Mouse (Mus musculus): ENCODE data around the gene Pds5a.
"Not testable (repeated sequence)": the region's sequence is repeated elsewhere in the genome, so short reads cannot be mapped to it uniquely, and the experiment has no call there.

Pds5a gene

DNA sequence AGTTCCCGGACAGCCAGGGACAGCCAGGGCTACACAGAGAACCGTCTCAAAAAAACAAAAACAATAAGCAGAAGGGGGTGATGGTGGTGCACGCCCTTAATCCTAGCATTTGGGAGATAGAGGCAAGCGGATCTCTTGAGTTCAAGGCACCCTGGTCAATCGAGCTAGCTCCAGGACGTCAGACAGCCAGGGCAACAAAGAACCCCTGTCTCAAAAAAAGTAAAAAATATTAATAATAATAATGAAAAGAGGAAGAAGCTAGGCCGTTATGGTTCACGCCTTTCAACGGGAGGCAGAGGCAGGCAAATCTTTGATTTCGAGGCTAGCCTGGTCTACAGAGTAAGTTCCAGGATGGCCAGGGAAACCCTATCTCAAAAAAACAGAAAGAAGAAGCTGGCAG is 1.1 kb upstream of the Pds5a start:
- in situ Hi-C loops (cut with MboI; ENCODE audit: low pct_unique_long_range_greater_than_20kb in 1 of 2, low sequenced_read_pairs in 2 of 2, unreplicated experiment in 1 of 2), result no loop called here

DNA sequence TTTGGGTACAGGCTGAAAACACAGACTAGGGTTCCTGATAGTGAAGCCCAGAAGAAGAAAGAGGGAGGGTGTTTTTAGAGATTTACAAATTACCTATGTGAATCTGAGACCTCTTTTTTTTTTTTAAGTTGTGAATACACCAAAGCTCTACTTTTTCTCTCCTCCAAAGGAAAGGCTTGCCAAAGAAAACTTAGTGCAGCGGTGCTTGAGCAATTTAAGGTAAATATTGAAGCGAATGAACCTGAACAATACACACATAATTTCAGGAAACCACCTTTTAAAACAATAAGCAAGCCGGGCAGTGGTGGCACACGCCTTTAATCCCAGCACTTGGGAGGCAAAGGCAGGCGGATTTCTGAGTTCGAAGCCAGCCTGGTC is 675 bp upstream of the Pds5a start:
- in situ Hi-C loops (cut with MboI; ENCODE audit: low pct_unique_long_range_greater_than_20kb in 1 of 2, low sequenced_read_pairs in 2 of 2, unreplicated experiment in 1 of 2), result no loop called here

DNA sequence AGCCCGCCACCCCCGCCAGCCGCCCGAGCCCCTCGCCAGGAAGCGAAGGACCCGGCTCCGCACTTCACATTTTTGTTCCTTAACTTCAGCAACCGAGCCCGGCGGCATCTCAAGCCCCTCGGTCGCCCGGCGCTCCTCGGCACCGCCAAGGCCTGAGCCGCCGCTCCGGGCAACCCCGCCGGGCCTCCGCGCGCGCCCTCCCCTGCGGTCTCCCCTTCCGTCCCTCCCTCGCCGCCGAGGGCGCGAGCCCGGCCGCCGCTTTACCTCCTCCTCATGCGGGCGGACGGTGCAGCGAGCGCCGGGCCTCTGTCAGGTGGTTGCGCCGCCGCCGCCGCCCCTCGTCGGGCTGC is 612 bp downstream of the Pds5a start:
- in situ Hi-C loops (cut with MboI; ENCODE audit: low pct_unique_long_range_greater_than_20kb in 1 of 2, low sequenced_read_pairs in 2 of 2, unreplicated experiment in 1 of 2), result no loop called here

DNA sequence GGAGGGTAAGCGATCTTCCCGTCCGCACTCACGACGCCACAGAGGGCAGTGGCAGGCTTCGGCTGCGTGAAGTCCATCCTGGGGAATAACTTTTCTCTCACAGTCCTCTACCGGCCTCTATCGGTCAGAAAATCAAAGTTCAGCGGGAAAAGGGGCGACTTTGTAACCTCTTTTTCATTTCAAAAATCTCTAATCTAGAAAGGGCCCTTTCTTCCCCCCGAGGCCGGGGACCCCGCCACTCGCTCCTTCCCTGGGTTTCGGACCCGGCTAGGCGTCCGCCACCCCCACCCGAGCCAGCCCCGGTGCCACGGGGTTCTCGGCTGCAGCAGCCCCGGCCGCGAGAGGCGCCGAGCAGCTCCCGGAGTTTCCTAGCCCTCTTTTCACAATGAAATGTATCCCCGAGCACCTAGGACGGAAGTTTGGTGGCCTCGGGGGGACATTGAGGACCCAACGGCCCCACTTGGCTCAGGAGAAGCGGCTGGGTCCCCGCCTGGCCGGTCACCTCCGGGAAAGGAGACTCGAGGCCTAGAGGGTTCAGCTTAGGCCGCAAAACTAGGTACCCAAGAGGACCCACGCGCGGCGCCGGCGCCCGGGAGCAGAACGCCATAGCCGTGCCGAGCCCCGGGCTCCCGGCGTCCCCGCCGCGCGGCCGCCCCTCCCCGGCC is 1.1 kb downstream of the Pds5a start:
- in situ Hi-C loops (cut with MboI; ENCODE audit: low pct_unique_long_range_greater_than_20kb in 1 of 2, low sequenced_read_pairs in 2 of 2, unreplicated experiment in 1 of 2), result no loop called here

DNA sequence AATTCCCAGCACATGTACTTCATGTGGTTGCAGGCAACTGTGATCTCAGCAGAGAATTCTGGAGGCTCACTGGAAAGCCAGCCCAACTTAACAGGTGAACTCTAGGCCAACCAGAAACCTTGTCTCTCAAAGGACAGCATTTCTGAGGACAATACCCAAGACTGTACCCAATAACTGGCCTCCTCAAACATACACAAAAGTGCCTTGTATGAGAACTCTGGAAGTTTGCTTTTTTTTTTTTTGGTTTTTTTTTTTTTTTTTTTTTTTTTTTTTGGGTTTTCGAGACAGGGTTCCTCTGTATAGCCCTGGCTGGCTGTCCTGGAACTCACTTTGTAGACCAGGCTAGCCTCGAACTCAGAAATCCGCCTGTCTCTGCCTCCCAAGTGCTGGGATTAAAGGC is 4.0 kb downstream of the Pds5a start:
- in situ Hi-C loops (cut with MboI; ENCODE audit: low pct_unique_long_range_greater_than_20kb in 1 of 2, low sequenced_read_pairs in 2 of 2, unreplicated experiment in 1 of 2), result not testable (repeated sequence)

DNA sequence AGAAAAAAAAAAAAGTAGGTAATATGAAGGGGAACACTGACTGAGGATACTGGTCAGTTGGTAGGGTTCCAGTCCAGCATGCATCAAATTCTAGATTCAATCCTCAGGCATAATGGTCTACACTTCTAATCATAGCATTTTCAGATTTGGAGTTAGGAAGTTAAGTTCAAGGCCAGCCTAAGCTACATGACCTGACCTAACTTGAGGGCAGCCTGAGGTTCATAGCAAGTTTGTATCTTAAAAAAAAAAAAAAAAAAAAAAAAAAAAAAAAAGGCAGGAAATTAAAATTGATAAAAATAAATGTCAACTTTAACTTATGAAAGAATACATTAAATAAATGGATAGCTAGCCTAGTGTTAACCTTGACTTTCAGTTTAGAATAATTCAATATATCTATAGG is 5.1 kb downstream of the Pds5a start:
- in situ Hi-C loops (cut with MboI; ENCODE audit: low pct_unique_long_range_greater_than_20kb in 1 of 2, low sequenced_read_pairs in 2 of 2, unreplicated experiment in 1 of 2), result no loop called here

DNA sequence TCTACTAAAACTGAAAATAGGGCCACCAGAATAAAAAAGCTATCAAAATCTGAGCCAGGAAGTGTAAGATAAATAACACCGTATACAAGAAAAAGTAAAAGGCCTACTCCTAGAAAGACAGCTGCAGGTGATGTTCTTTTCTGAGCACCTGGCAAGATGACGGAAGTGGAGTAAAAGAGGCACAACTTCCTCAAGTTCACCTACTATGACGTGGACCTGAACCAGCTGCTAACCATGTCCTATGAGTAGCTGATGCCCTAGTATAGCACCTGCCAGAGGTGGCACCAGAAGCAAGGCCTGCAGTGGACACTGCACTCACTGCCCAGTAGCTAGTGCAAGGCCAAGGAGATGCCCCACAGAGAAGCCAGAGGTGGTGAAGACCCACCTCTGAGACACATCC is 9.3 kb downstream of the Pds5a start:
- in situ Hi-C loops (cut with MboI; ENCODE audit: low pct_unique_long_range_greater_than_20kb in 1 of 2, low sequenced_read_pairs in 2 of 2, unreplicated experiment in 1 of 2), result no loop called here

DNA sequence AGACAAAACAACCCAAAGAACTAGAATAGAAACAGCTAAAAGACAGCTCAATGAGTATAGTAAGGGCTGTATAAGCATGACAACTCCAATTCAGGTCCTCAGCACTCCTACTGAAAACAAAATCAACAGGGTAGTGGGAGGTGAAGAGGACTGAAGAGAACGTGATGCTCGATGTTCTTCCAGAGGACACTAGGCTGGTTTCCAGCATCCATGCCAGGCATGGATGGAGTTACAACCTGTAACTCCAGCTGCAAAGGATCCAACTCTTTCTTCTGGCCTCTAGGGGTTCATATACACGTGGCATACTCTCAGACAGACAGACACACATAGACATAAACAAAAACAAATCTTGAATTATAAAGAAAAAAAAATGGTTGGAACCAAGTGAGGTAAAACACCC is 11.3 kb downstream of the Pds5a start:
- in situ Hi-C loops (cut with MboI; ENCODE audit: low pct_unique_long_range_greater_than_20kb in 1 of 2, low sequenced_read_pairs in 2 of 2, unreplicated experiment in 1 of 2), result no loop called here

DNA sequence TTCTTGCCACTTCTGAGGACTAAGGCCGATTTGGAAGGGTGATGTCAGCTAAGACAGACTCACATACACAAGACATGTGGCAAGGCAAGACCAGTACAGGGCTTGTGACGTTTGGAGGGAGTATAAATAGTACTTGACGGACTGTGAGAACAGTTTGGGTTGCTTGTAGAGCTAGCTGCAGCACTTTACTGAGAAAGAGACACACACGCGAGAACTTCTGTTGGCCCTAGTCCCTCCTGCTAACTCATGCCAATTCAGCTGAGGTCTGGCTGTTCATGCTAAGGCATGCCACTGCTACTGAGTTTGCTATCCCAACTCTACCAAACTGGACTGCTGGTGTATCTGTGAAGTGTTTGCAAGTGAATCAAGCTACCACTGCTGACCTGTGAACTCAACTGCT is 19.2 kb downstream of the Pds5a start:
- in situ Hi-C loops (cut with MboI; ENCODE audit: low pct_unique_long_range_greater_than_20kb in 1 of 2, low sequenced_read_pairs in 2 of 2, unreplicated experiment in 1 of 2), result no loop called here

DNA sequence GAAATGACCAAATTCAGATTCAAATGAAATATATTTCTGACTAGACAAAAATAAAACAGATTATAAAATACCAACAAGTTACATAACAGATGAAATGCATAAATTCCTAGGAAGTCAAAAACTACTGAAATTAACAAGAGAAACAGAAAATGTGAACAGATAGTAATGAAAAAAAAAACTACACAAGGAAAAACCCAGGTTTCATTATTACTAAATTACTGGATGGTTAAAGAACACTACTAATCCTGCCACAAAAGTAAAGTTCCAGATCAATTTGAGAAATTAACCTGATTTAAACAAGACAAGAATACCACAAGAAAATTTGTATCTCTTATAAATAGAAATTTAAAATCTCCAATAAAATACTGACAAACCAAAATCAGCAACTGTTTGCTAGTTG is 25.9 kb downstream of the Pds5a start:
- in situ Hi-C loops (cut with MboI; ENCODE audit: low pct_unique_long_range_greater_than_20kb in 1 of 2, low sequenced_read_pairs in 2 of 2, unreplicated experiment in 1 of 2), result no loop called here

DNA sequence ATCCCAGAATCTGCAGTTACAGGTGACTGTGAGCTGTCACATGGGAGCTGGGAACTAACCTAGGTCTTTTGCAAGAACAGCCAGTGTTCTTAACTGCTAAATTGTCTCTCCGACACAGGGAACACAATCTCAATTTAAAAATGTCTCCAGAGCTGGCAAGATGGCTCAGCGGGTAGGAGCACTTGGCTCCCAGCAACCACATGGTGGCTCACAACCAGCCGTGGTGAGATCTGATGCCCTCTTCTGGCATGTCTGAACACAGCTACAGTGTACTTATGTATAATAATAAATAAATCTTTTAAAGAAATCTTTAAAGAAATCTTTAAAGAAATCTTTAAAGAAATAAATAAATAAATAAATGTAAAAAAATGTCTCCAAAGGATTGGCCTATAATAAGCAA is 30.4 kb downstream of the Pds5a start:
- in situ Hi-C loops (cut with MboI; ENCODE audit: low pct_unique_long_range_greater_than_20kb in 1 of 2, low sequenced_read_pairs in 2 of 2, unreplicated experiment in 1 of 2), result no loop called here

DNA sequence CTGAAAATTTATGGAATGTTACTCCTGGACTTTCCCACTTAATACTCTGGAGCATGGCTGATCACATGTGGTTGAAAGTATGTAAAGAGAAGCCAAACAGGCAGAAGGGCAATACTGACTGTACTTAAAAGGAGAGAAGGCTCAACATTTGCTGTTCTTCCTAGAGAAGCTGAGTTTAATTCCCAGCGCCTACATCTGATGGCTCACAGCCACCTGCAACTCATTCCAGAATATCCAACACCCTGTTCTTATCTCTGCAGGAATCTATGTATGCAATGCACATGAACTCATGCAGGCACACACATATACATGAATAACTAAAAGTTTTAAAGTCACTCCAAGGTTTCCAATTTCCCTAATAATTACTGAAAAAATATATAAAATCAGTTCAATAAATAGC is 32.7 kb downstream of the Pds5a start:
- in situ Hi-C loops (cut with MboI; ENCODE audit: low pct_unique_long_range_greater_than_20kb in 1 of 2, low sequenced_read_pairs in 2 of 2, unreplicated experiment in 1 of 2), result no loop called here

DNA sequence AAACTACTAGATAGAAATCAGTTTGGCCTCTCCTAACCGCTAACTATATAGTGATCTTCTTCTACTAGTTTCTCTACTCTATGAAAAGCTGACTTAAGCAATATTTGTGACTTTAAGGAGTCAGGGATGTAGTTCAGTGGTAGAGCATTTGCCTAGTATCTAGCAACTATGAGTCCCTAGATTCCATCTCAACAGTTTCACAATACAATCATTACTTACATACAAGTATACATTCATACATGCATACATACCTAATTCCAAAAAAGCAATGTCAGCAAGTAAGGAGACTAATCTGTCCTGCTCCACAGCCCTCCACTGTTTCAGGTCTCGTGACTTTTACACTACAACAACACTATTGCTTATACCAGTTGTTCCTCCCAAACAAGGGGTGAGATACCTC is 36.1 kb downstream of the Pds5a start:
- in situ Hi-C loops (cut with MboI; ENCODE audit: low pct_unique_long_range_greater_than_20kb in 1 of 2, low sequenced_read_pairs in 2 of 2, unreplicated experiment in 1 of 2), result no loop called here

DNA sequence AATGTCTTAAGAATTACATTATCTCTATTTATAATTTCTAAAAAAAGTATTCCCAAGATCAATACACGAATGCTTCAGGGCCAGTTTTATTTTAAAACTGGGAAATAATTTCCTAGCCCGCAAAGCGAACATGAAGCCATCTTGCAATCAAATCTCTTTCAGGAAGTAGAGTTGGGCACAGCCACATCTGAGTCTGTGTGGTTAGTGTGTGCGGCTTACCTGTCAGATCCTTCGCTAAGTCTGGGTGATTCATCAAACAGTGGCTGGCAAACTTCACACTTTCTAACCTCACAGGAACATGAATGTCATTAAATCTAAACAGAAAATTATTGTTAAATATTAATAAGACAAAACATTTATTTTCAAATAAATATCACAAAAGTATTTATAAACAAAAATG is 44.3 kb downstream of the Pds5a start:
- in situ Hi-C loops (cut with MboI; ENCODE audit: low pct_unique_long_range_greater_than_20kb in 1 of 2, low sequenced_read_pairs in 2 of 2, unreplicated experiment in 1 of 2), result loop anchor here in 1 of 2 experiments (5.0 kb wide), 1 partner anchor 36 kb away; no protein-coding TSS in a partner anchor

DNA sequence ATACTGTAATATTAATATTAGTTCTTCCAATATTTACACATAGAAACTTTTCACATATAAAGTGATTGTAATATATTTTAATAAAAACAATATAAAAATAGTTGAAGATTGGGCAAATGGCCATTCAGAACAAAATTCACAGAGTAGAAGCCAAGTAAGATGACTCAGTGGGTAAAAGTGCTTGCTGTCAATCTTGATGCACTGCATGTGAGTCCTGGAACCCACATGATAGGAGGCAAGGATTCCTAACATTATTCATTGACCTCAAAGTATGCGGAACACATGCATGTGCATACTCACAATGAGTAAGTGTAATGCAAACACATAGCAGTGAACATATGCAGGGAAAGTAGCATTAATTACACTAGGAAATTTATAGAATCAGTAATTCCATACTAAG is 59.2 kb downstream of the Pds5a start:
- in situ Hi-C loops (cut with MboI; ENCODE audit: low pct_unique_long_range_greater_than_20kb in 1 of 2, low sequenced_read_pairs in 2 of 2, unreplicated experiment in 1 of 2), result no loop called here

DNA sequence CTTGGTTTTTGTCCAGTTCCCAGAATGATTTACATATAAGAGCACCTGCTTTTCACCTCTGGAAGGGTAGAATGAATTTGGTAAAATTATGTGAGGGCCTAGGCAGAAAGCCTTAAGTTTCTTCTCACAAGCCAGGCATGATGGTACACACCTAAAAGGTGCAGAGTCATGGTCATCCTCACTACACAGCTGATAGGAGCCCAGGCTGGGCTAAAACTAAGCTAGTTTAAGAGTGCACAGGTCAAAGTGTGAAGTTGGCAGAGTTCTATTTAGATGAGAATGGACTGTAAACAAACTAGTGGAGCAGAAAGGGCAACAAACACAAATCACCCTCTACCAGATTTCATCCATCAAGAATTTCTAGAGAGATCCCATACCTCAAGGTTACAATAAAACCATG is 73.7 kb downstream of the Pds5a start:
- in situ Hi-C loops (cut with MboI; ENCODE audit: low pct_unique_long_range_greater_than_20kb in 1 of 2, low sequenced_read_pairs in 2 of 2, unreplicated experiment in 1 of 2), result no loop called here

DNA sequence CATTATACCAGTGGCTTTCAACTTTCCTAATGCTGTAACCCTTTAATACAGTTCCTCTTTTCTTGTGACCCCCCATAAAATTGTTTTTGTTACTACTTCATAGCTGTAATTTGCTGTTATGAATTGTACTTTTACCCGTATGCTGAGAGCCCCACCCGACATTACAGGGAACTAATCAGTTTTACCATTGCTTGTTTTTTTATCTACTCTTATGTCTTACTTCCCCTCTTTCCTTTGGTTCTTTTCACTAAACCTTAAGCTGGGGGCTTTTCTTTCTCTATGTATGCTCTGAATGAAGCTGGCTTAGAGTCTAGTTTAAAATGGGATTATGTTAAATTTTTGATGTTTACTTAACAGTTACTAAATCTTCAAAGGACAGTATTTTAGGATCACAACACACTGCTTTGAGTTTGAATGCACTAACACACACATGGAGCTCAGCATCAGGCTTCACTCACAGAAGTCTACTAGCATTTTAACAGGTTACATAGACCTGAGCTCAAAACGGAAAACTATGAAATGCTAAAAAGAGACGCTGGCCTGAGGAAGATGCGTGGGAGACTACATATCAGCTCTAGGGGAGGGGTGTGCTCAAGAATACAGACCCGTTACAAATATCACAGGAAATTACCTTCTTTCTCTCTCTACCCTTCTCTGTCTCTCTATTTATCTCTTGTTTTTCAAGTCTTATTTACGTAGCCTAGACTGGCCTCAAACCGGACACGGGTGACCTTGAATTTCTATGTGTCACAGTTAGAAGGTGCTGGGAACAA is 84.7 kb downstream of the Pds5a start:
- in situ Hi-C loops (cut with MboI; ENCODE audit: low pct_unique_long_range_greater_than_20kb in 1 of 2, low sequenced_read_pairs in 2 of 2, unreplicated experiment in 1 of 2), result no loop called here

DNA sequence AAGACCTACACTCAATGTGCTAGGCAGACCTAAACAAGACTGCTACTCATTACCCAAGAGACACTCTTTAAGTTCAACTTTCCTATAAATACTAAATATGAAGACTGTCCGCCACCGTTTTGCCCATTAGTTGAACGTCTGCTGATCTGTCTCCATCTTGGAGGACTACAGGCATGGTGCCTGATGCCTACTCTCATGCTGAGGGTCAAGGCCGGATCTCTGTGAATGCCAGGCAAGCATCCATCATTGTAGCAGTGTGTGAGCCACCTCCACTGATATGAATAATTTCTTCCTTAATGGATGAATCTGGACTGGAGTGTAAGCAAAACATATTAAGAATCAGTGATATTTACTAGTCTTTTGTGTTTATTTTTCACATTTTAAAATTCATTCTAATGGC is 87.5 kb downstream of the Pds5a start:
- in situ Hi-C loops (cut with MboI; ENCODE audit: low pct_unique_long_range_greater_than_20kb in 1 of 2, low sequenced_read_pairs in 2 of 2, unreplicated experiment in 1 of 2), result no loop called here

DNA sequence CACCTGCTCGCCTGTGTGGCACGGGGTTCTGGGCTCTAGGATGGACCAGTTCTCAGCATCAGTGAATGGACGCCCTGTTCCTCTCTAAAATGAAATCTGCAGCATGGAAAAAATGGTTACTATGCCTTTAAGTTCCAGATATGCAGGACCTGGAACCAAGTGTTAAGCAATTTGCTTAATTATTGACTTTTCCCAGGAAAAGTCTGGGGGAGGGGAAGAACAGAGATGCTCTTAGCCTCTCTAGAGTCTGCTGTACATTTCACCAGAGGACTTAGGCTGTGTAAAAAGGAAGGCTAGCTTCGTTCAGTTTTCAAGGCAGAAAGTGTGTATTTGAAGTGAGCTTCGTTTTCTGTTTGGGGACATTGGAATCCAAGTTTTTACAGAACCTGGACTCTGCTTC is 88.3 kb downstream of the Pds5a start:
- in situ Hi-C loops (cut with MboI; ENCODE audit: low pct_unique_long_range_greater_than_20kb in 1 of 2, low sequenced_read_pairs in 2 of 2, unreplicated experiment in 1 of 2), result no loop called here

DNA sequence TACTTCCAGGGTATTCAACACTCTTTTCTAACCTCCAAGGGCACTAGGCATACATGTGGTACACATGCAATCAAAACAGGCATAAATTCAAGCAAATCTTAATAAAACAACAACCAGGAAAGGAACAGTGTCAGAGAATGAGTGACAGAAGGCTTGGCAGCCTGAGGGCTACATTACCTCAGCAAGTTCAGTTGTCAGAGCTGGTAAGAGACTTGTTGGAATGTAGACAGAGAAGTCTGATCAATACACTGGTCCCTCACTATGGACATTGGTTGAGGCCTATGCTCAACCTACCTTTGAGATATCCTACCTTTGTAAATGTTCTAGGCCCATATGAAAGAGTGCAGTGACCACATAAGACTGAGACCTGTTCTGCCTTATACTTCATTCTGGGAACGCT is 91.3 kb downstream of the Pds5a start:
- in situ Hi-C loops (cut with MboI; ENCODE audit: low pct_unique_long_range_greater_than_20kb in 1 of 2, low sequenced_read_pairs in 2 of 2, unreplicated experiment in 1 of 2), result no loop called here

All from mouse embryonic stem cell (cell line).